ENCODE assay signal across 8 mouse cellular contexts in the genomic region with DNA sequence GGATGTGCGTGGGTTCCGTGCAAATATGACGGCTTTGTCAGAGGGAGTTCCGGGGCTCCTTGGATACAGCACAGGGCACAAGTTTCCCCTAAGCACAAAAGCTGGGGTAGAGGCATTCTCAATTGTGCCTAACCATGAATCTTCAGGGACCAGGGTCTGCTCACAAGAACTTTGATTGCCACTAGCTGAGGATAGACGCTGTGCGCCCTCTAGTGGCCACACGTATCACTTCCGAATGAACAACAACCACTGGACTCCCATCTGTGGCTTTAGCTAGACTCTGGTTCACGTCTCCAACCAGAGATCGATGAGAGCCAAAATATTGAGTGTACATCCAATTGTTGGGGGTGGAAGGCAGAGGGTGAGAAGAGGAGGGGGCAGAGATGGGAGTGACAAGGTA. TPM values are rescaled to one million over a fixed set of nuclear protein-coding genes. Genes with fewer than 3 reads are reported as not detected.
DNase-seq lines count a peak whose midpoint lies in the region; ATAC-seq lines count a peak whose summit lies in the region.

No protein-coding gene starts in this region.

- no peaks in the 10 kb centered on the region for H3K27me3 ChIP-seq in hindbrain, embryonic 14.5 days (ENCODE audit: control insufficient read depth, insufficient read depth, low read length)
- H3K27me3 ChIP-seq in hindbrain, embryonic 12.5 days, result no peaks in the 10 kb centered on the region
- H3K27me3 ChIP-seq in heart, embryonic 10.5 days (ENCODE audit: insufficient read depth, poor library complexity, severe bottlenecking), result peaks cover 5% of the 10 kb centered on the region; the same call in 1 of the 2 replicates
- no peaks in the 10 kb centered on the region for H3K27me3 ChIP-seq in midbrain, embryonic 14.5 days (ENCODE audit: control insufficient read depth, insufficient read depth, low read length)

- no peaks in the 10 kb centered on the region for H3K36me3 ChIP-seq in hindbrain, embryonic 14.5 days (replicated peaks; ENCODE audit: control insufficient read depth, insufficient read depth)
- no peaks in the 10 kb centered on the region for H3K36me3 ChIP-seq in hindbrain, embryonic 12.5 days
- H3K36me3 ChIP-seq in heart, embryonic 10.5 days, result no peaks in the 10 kb centered on the region
- H3K36me3 ChIP-seq in midbrain, embryonic 14.5 days (ENCODE audit: control insufficient read depth, insufficient read depth, low read length), result no peaks in the 10 kb centered on the region

- no peak overlapping the region for H3K9ac ChIP-seq in hindbrain, embryonic 14.5 days
- no peak overlapping the region for H3K9ac ChIP-seq in hindbrain, embryonic 12.5 days
- no peak overlapping the region for H3K9ac ChIP-seq in midbrain, embryonic 14.5 days (replicated peaks; ENCODE audit: low read length)

- H3K27ac ChIP-seq in hindbrain, embryonic 14.5 days, result no peak overlapping the region
- H3K27ac ChIP-seq in hindbrain, embryonic 12.5 days, result no peak overlapping the region
- no peak overlapping the region for H3K27ac ChIP-seq in heart, embryonic 10.5 days
- H3K27ac ChIP-seq in midbrain, embryonic 14.5 days (replicated peaks; ENCODE audit: low read depth, low read length), result no peak overlapping the region

- H3K4me1 ChIP-seq in hindbrain, embryonic 14.5 days (replicated peaks; ENCODE audit: control insufficient read depth, insufficient read depth, low read length), result no peaks in the 10 kb centered on the region
- H3K4me1 ChIP-seq in hindbrain, embryonic 12.5 days, result peaks cover 5% of the 10 kb centered on the region; the same call in 1 of the 2 replicates
- peaks cover 5% of the 10 kb centered on the region; the same call in 1 of the 2 replicates for H3K4me1 ChIP-seq in heart, embryonic 10.5 days
- no peaks in the 10 kb centered on the region for H3K4me1 ChIP-seq in midbrain, embryonic 14.5 days (ENCODE audit: control insufficient read depth, insufficient read depth, low read length)

- ATAC-seq in hindbrain, embryonic 14.5 days (ENCODE audit: low FRiP score), result no peak
- ATAC-seq in hindbrain, embryonic 12.5 days (ENCODE audit: low FRiP score), result no peak
- no peak for ATAC-seq in midbrain, embryonic 14.5 days (ENCODE audit: low FRiP score, low TSS enrichment)

- H3K4me2 ChIP-seq in hindbrain, embryonic 14.5 days (replicated peaks), result no peak overlapping the region
- H3K4me2 ChIP-seq in hindbrain, embryonic 12.5 days (replicated peaks), result no peak overlapping the region
- no peak overlapping the region for H3K4me2 ChIP-seq in midbrain, embryonic 14.5 days (ENCODE audit: low read length)

- H3K9me3 ChIP-seq in hindbrain, embryonic 14.5 days (ENCODE audit: control insufficient read depth, low read length), result no peaks in the 10 kb centered on the region
- H3K9me3 ChIP-seq in hindbrain, embryonic 12.5 days (replicated peaks), result no peaks in the 10 kb centered on the region
- no peaks in the 10 kb centered on the region for H3K9me3 ChIP-seq in heart, embryonic 10.5 days
- no peaks in the 10 kb centered on the region for H3K9me3 ChIP-seq in midbrain, embryonic 14.5 days (ENCODE audit: control insufficient read depth, low read length)

- WGBS in hindbrain, embryonic 14.5 days, result 26% methylated on average over 10 of the region's 10 CpGs
- WGBS in hindbrain, embryonic 12.5 days, result 30% methylated on average over 10 of the region's 10 CpGs
- WGBS in heart, embryonic 10.5 days, result 28% methylated on average over 10 of the region's 10 CpGs
- WGBS in midbrain, embryonic 14.5 days, result 31% methylated on average over 10 of the region's 10 CpGs

- peak; percentile 90 for DNase-seq in hindbrain, embryonic 14.5 days (ENCODE audit: low spot score)
- peak; percentile 79 to 91 for DNase-seq in adrenal gland, adult (ENCODE audit: inconsistent age in 2 of 2, low spot score in 1 of 2)
- peak; percentile 76 for DNase-seq in embryo, embryonic 11.5 days (ENCODE audit: low read depth, low spot score)
- peak; percentile 91 for DNase-seq in heart, embryonic 10.5 days (ENCODE audit: low spot score)
- DNase-seq in layer of hippocampus, postnatal 25 days (ENCODE audit: extremely low spot score in 1 of 2, low spot score in 1 of 2), result peak; percentile 60 to 88
- peak; percentile 93 for DNase-seq in midbrain, embryonic 14.5 days
- peak; percentile 55 to 74 for DNase-seq in spleen, postnatal 14 days (ENCODE audit: low spot score in 2 of 2)

- no peak overlapping the region for H3K4me3 ChIP-seq in hindbrain, embryonic 14.5 days (replicated peaks; ENCODE audit: low read length)
- H3K4me3 ChIP-seq in hindbrain, embryonic 12.5 days, result no peak overlapping the region
- no peak overlapping the region for H3K4me3 ChIP-seq in heart, embryonic 10.5 days
- H3K4me3 ChIP-seq in midbrain, embryonic 14.5 days (replicated peaks; ENCODE audit: low read depth, low read length), result no peak overlapping the region

RNA-seq across cellular contexts. Expression of gene Slc7a5, which starts 18.1 kb away (rescaled TPM):
- polyA plus RNA-seq in hindbrain, embryonic 14.5 days (2014; fragmentation: Nextera tagmentation; extraction: Ambion mirVana), result 57.3 and 65.0 TPM in 2 replicates
- polyA plus RNA-seq in hindbrain, embryonic 12.5 days (2016; fragmentation: Nextera tagmentation; extraction: Ambion mirVana), result 29.4 and 33.2 TPM in 2 replicates
- 18.7 and 20.9 TPM in 2 replicates for polyA plus RNA-seq in heart, embryonic 10.5 days (2016; fragmentation: Nextera tagmentation; extraction: Ambion mirVana)
- total RNA-seq in layer of hippocampus, postnatal 25 days (2021), result 10 to 100 TPM; 66.6 to 75.5 TPM
- 42.0 and 54.0 TPM in 2 replicates for polyA plus RNA-seq in midbrain, embryonic 14.5 days (2014; fragmentation: Nextera tagmentation; extraction: Ambion mirVana)

RNA-seq across cellular contexts. Expression of gene Car5a, which starts 19.1 kb away (rescaled TPM):
- not detected in 2 replicates for polyA plus RNA-seq in hindbrain, embryonic 14.5 days (2014; fragmentation: Nextera tagmentation; extraction: Ambion mirVana)
- 0.18 TPM in 1 of 2 replicates, not detected in the other for polyA plus RNA-seq in hindbrain, embryonic 12.5 days (2016; fragmentation: Nextera tagmentation; extraction: Ambion mirVana)
- not detected in 2 replicates for polyA plus RNA-seq in heart, embryonic 10.5 days (2016; fragmentation: Nextera tagmentation; extraction: Ambion mirVana)
- not detected for total RNA-seq in layer of hippocampus, postnatal 25 days (2021)
- polyA plus RNA-seq in midbrain, embryonic 14.5 days (2014; fragmentation: Nextera tagmentation; extraction: Ambion mirVana), result not detected in 2 replicates

RNA-seq across cellular contexts. Expression of gene Banp, which starts 23.9 kb away (rescaled TPM):
- 37.8 and 50.5 TPM in 2 replicates for polyA plus RNA-seq in hindbrain, embryonic 14.5 days (2014; fragmentation: Nextera tagmentation; extraction: Ambion mirVana)
- polyA plus RNA-seq in hindbrain, embryonic 12.5 days (2016; fragmentation: Nextera tagmentation; extraction: Ambion mirVana), result 48.3 and 57.3 TPM in 2 replicates
- 35.8 and 58.5 TPM in 2 replicates for polyA plus RNA-seq in heart, embryonic 10.5 days (2016; fragmentation: Nextera tagmentation; extraction: Ambion mirVana)
- 10 to 100 TPM; 39.4 to 41.7 TPM for total RNA-seq in layer of hippocampus, postnatal 25 days (2021)
- 47.7 and 48.7 TPM in 2 replicates for polyA plus RNA-seq in midbrain, embryonic 14.5 days (2014; fragmentation: Nextera tagmentation; extraction: Ambion mirVana)
